Mouse (Mus musculus) spleen, embryonic (tissue): ENCODE measurements around the gene Grin1.

Experiments
- CTCF ChIA-PET: fragments of 350-600 bp; sonication (Branson Sonifier 250); formaldehyde crosslinking; loops from one replicate; lab custom pipeline; 2022; lab: Charles Lee

Grin1 gene

DNA sequence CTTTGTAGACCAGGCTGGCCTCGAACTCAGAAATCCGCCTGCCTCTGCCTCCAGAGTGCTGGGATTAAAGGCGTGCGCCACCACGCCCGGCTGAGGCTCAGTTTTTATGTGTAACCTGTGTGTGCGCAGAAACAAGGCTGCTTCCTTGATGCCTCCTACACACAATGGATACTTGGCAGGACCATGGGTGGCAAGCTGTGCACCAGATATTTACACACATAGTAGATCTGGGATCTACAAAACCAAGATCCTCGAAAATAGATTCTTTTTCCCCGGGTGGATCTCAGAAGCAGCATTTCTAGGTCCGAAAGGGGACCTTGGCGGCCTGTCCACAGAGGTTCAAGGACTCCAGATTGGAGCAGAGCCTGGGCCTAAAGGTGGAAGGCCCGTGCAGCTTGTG is 57.1 kb downstream of the Grin1 start:
- CTCF ChIA-PET, result interaction anchor here (0.6 kb wide), 1 partner anchor 67 kb away, joined by 7 read pairs; no protein-coding TSS in a partner anchor

DNA sequence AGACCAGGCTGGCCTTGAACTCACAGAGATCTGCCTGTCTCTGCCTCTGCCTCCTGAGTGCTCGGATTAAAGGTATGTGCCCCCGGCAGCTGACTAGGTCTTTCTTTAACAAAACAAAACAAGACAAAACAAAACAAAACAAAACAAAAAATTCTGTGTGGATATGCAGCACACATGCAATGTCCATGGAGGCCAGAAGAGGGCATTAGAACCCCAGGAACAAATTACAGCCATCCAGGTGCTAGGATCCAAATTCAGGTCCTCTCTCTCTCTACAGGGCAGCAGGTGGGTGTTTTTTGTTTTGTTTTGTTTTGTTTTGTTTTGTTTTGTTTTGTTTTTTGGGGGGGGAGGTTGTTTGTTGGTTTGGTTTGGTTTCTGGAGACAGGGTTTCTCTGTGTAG is 60.1 kb downstream of the Grin1 start:
- CTCF ChIA-PET, result no interaction called here

DNA sequence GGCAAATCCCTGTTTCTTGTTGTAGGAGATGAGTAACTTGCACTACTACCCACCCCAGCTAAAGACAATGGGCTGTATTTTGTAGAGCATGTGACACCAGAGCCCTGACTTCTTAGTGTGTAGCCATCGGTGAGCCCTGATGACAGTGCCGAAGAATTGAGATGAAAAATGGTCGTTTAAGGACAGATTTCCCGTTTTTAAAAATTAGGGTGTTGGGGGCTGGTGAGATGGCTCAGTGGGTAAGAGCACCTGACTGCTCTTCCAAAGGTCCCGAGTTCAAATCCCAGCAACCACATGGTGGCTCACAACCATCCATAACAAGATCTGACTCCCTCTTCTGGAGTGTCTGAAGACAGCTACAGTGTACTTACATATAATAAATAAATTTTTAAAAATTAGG is 61.7 kb downstream of the Grin1 start:
- CTCF ChIA-PET, result interaction anchor here (0.6 to 0.7 kb wide), 2 partner anchors 60 to 154 kb away, joined by 3 to 5 read pairs; no protein-coding TSS in a partner anchor

DNA sequence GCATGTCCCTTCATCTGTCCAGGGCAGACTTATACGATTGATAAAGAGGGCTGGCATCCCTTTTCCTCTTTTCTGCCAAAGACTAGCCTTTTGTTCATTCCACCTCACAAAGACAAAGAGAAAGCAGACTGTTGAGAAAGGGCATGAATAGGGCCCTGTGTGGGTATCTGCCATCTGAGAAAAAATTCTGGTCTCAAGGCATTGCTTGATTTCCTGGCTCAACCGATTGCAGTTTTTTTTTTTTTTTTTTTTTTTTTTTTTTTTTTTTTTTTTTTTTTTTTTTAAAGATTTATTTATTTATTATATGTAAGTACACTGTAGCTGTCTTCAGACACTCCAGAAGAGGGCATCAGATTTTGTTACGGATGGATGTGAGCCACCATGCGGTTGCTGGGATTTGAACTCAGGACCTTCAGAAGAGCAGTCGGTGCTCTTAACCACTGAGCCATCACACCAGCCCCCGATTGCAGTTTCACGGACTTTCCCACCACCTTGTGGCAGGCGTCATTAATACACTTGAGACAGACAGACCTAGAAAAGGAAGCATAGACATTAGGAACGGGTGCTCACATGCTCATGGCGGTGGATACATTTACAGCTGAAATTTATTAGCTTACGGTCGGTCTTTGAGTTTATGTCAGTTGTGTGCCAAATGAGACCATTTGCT is 62.4 kb downstream of the Grin1 start:
- CTCF ChIA-PET, result interaction anchor here (0.6 to 1.5 kb wide), 4 partner anchors 28 to 154 kb away, joined by 3 to 5 read pairs (median 4); no protein-coding TSS in a partner anchor

DNA sequence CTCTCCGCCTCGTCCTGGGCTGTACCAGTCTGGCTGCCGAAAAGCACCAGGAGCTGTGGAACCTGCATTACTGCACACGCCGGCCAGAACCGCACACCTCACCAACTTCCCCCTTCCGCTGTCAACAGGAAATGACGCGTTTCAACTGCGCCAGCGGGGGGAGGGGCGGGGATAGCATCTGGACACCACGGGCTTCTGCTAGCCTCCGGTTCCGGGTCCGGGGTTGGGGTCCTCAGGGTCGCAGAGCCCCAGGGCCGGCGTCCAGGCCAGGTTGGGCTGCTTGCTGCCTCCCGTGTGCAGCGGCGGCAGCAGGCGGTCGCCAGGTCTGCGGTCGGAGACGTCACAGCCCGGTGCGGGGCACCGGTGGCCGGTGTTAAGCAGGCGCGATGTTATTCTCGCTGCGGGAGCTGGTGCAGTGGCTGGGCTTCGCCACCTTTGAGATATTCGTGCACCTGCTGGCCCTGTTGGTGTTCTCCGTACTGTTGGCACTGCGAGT is 63.7 kb downstream of the Grin1 start, which contains the start of gene Tmem203:
Tmem203 (plus strand) TSS at position 156 of the 496 bp plus-strand sequence.
- CTCF ChIA-PET, result interaction anchor here (0.8 to 1.5 kb wide), 2 partner anchors 10 to 26 kb away, joined by 3 to 4 read pairs; no protein-coding TSS in a partner anchor

DNA sequence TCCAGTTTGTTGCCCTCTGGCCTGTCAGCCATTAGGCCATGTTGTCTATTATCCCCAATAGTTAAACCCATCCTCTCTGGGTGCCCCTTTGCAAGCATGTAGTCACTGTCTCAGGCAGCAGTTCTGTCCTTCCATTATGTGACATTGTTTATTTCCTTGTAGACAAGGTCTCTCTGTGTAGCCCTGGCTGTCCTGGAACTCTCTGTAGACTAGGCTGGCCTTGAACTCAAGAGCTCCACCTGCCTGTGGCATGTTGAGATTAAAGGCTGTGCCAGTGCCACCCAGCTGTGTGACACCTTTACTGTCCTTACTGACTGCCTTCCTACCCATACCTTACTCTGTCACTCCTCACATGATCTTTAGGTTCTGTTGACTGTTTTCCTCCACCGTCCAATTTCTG is 66.7 kb downstream of the Grin1 start:
- CTCF ChIA-PET, result interaction anchor here (1.1 kb wide), 1 partner anchor 31 kb away, joined by 4 read pairs; no protein-coding TSS in a partner anchor

DNA sequence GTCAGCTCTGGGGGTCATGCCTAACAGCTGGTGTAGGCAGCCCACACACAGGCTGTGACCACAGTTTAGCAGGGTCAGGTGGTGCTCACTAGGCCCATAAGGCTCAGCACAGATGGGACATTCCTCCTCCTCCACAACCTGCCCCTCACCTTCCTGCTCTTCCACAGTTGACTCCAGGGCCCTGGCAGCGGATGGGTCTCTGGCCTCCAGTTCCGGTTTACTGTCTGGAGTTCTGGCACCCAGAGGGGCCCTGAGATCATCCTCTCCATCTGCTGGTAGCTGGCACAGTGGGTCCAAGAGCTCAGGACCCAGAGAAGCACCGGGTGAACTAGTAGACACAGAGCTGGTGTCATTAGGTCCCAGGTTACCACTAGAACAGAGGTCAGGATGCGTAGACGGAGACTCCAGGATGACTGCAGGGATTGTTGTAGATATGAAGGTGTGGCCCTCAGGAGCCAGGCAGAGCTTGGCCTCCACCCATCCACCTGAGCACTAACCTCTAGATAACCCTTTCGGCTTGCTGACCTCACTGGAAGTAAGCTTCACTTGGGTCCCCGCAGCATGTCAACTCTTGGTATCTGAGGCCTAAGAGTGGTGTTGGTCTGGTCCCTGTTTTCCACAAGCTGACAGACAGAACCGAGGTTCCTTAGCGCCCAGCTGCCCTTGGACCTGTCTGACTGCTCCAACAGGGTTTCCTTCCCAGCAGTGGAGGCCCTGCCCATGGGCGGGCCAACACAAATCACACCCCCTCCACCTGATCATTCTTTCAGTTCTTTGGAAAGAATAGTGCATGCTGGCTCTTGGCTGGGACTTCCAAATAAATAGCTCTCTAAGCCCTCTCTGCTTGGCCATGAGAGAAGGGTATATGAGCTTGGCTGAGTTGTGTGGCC is 72.6 kb downstream of the Grin1 start, which contains the start of gene AL732309.1:
AL732309.1 (minus strand) TSS at position 681 of the 890 bp plus-strand sequence.
- CTCF ChIA-PET, result interaction anchor here (0.6 kb wide), 1 partner anchor 19 kb away, joined by 3 read pairs; no protein-coding TSS in a partner anchor

DNA sequence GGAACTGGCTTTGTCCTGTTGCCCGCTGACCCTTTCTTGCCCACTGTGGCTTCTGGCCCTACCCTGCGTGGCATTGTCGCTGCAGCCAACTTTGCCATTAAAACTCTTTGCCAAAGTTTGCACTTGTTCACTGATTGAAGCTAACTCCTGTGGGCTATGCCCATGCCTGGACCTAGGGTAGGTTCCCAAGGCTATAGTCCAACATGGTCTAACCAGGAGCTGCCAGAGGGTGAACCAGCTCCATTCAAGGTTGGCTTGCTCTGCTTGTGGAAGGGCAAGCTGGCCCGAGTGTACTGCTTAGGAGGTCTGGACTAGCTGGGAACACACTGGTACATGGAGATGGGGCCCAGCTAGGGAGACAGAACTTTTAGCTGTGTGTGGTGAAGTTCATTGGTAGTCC is 74.8 kb downstream of the Grin1 start:
- CTCF ChIA-PET, result interaction anchor here (0.7 kb wide), 1 partner anchor 47 kb away, joined by 11 read pairs; no protein-coding TSS in a partner anchor

DNA sequence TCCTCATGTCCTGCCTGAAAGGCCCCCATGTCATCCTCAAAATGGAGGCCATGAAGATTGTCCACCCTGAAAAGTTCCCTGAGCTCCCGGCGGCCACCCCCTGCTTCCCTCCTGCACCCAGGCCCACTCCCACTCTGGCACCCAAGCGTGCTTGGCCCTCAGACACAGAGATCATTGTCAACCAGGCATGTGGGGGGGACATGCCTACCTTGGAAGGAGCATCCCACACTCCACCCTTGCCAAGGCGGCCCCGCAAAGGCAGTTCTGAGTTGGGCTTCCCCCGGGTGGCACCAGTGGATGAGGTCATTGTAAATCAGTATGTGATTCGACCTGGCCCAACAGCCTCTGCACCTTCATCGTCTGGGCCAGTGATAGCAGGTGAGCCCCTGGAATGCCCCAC is 75.6 kb downstream of the Grin1 start:
- CTCF ChIA-PET, result interaction anchor here (0.5 to 0.9 kb wide), 3 partner anchors 11 to 117 kb away, joined by 3 read pairs; no protein-coding TSS in a partner anchor

DNA sequence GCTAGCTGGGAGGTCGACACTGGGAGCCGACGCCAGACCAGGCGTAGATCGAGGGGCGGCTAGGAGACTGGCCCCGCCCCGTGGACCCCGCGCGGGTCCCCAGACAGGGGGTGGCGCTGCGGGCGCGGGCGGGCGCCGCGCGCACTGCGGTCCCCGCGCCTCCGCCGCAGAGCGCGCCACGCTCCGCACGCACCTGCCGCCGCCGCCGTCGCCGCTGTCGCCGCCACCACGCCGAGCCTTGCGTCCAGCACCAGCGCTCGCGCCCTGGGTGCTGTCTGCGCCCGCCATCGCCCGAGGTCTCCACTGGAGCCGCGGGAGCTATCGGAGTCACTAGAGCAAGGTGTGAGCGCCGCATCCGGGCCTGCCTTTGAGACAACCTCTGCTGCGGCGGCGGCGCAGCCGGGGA is 76.9 kb downstream of the Grin1 start, which contains the start of the genes Rnf208 and Cysrt1:
Rnf208 (plus strand) TSS at position 155 of the 406 bp plus-strand sequence.
Cysrt1 (minus strand) TSS at position 352 of the 406 bp plus-strand sequence.
- CTCF ChIA-PET, result interaction anchor here (0.6 to 1.4 kb wide), 2 partner anchors 14 to 48 kb away, joined by 3 to 4 read pairs; no protein-coding TSS in a partner anchor

DNA sequence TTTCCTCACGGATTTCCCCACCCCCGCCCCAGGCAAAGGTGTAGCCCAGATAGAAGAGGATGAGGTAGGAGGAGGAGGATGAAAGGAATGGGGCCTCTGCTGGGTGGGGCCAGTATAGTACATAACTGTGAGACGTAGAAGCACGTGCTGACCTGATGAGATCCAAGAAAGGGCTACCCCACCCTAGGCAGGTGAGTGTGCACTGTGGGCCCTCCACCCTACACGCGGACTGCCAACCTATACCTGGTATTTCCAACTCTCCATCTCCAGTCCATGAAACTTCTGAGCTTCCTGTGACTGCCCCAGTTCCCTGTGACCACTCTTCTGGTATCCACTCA is 77.6 kb downstream of the Grin1 start:
- CTCF ChIA-PET, result interaction anchor here (1.4 kb wide), 1 partner anchor 48 kb away, joined by 3 read pairs; no protein-coding TSS in a partner anchor
